Mouse (Mus musculus) limb, embryonic 15.5 days (tissue): ENCODE data around the gene Olfr12. TPM values are rescaled to one million over a fixed set of nuclear protein-coding genes. Genes with fewer than 3 reads are reported as not detected.

Source experiments
- ATAC-seq: fragments of 200-750 bp; cut with Nextera tagmentation; 2 replicates; pipeline ENCODE4 v1.8.0; 2017; ENCODE audit warnings: low read depth, moderate TSS enrichment; ENCODE audit not compliant: insufficient number of reproducible peaks, low FRiP score, low TSS enrichment
- H3K27ac ChIP-seq: fragments of 300-500 bp; sonication (generic); 2 replicates; pipeline ENCODE4 v1.5.1; 2015; ENCODE audit warnings: moderate library complexity, mild to moderate bottlenecking, inconsistent platforms
- H3K27me3 ChIP-seq: fragments of 300-500 bp; sonication (generic); 2 replicates; pipeline ENCODE4 v1.6.1; 2015; ENCODE audit warnings: inconsistent platforms
- H3K36me3 ChIP-seq: fragments of 300-500 bp; sonication (generic); 2 replicates; pipeline ENCODE4 v1.6.1; 2015; ENCODE audit warnings: inconsistent platforms
- H3K4me1 ChIP-seq: fragments of 300-500 bp; sonication (generic); 2 replicates; pipeline ENCODE4 v1.6.1; 2015; ENCODE audit warnings: inconsistent platforms
- H3K4me2 ChIP-seq: fragments of 300-500 bp; sonication (generic); 2 replicates; pipeline ENCODE4 v1.6.1; 2015; ENCODE audit warnings: mild to moderate bottlenecking, inconsistent platforms
- H3K4me3 ChIP-seq: fragments of 300-500 bp; sonication (generic); 2 replicates; pipeline ENCODE4 v1.5.1; 2015; ENCODE audit warnings: mild to moderate bottlenecking, inconsistent platforms
- H3K9ac ChIP-seq: fragments of 300-500 bp; sonication (generic); 2 replicates; pipeline ENCODE4 v1.6.1; 2015; ENCODE audit warnings: inconsistent platforms
- H3K9me3 ChIP-seq: fragments of 300-500 bp; sonication (generic); 2 replicates; pipeline ENCODE4 v1.6.1; 2016; ENCODE audit warnings: inconsistent platforms
- WGBS: fragments of 180-500 bp; shearing (Covaris S2); methylation state at CpG from one replicate; pipeline ENCODE4 v1.1.7; 2015; 5-methylcytosine and 5-hydroxymethylcytosine counted together
- polyA plus RNA-seq: library from polyadenylated mRNA; unstranded; fragments of >200 nt; fragmentation: Nextera tagmentation; extraction: Ambion mirVana; gene quantifications from 2 replicates; pipeline ENCODE4 v1.2.1, GENCODE M21; 2015

The Olfr12 gene
- polyA plus RNA-seq, 1 experiment from 2014 or later: not detected

- Histone ChIP-seq H3K27me3 (no peaks in the 10 kb centered on the region), H3K4me2 (no peak overlapping the region), H3K4me3 (no peak overlapping the region), H3K9ac (no peak overlapping the region), H3K36me3 (peaks cover 17% of the 10 kb centered on the region), H3K4me1 (0 out of 2 replicates have a peak, but pooled peaks cover 6% of the 10 kb centered on the region), H3K27ac (no peak overlapping the region), H3K9me3 (no peaks in the 10 kb centered on the region)
- ATAC-seq: no peak
- 65% methylated on average over 5 of the region's 5 CpGs for WGBS
These were observed 14.6 kb downstream of the Olfr12 start for GRCm38 (mm10) chr1:92632196-92632595.

DNA sequence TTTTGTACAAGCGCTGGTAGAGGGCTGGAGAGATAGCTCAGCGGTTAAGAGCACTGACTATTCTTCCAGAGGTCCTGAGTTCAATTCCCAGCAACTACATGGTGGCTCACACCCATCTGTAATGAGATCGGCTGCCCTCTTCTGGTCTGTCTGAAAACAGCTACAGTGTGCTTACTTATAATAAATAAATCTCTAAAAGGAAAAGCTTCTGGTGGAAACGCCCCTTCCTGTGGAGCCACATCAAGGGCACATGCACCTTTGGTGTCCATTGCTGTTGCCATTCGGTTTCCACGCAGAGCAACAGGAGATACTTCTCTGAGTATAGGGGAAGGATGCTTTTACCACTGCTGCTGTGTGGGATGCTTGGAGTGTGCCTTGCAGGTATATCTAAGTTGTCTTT lies 15.4 kb downstream of the Olfr12 start:
- no peak overlapping the region for H3K4me2 ChIP-seq
- no peaks in the 10 kb centered on the region for H3K9me3 ChIP-seq
- no peak overlapping the region for H3K9ac ChIP-seq
- no peak overlapping the region for H3K27ac ChIP-seq
- no peak overlapping the region for H3K4me3 ChIP-seq
- ATAC-seq: no peak
- no peaks in the 10 kb centered on the region for H3K27me3 ChIP-seq
- H3K36me3 ChIP-seq: peaks cover 25% of the 10 kb centered on the region
- 0 out of 2 replicates have a peak, but pooled peaks cover 6% of the 10 kb centered on the region for H3K4me1 ChIP-seq
- WGBS: 69% methylated on average over 6 of the region's 6 CpGs

- Histone ChIP-seq H3K9me3 (no peaks in the 10 kb centered on the region), H3K36me3 (peaks cover 33% of the 10 kb centered on the region), H3K27me3 (no peaks in the 10 kb centered on the region), H3K9ac (no peak overlapping the region), H3K4me3 (no peak overlapping the region), H3K4me1 (0 out of 2 replicates have a peak, but pooled peaks cover 6% of the 10 kb centered on the region), H3K27ac (no peak overlapping the region), H3K4me2 (no peak overlapping the region)
- ATAC-seq: no peak
- 76% methylated on average over 8 of the region's 8 CpGs for WGBS
These were observed 16.1 kb downstream of the Olfr12 start for GRCm38 (mm10) chr1:92633726-92634125.

DNA sequence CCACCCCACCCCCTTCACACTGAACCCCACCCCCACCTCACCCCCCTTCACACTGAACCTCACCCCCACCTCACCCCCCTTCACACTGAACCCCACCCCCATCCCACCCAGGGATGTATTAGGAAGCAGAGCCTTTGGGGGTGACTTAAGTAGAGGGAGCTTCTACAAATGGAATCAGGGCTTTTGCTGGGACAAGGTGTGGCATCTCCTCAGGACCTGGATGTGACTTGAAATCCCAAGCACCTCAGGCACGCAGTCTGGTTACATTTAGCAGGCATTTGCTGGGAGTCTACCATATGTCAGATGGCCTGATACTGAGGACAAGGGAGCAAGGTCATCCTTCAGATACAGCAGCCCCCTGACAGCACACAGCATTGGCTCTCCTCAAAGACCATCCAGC lies 17.0 kb downstream of the Olfr12 start:
- Histone ChIP-seq H3K4me2 (no peak overlapping the region), H3K27me3 (no peaks in the 10 kb centered on the region), H3K9ac (no peak overlapping the region), H3K4me1 (0 out of 2 replicates have a peak, but pooled peaks cover 6% of the 10 kb centered on the region), H3K9me3 (no peaks in the 10 kb centered on the region), H3K27ac (no peak overlapping the region; the same call in 1 of the 2 replicates), H3K36me3 (peaks cover 41% of the 10 kb centered on the region), H3K4me3 (no peak overlapping the region)
- WGBS: 71% methylated on average over 1 of the region's 1 CpGs
- no peak for ATAC-seq

DNA sequence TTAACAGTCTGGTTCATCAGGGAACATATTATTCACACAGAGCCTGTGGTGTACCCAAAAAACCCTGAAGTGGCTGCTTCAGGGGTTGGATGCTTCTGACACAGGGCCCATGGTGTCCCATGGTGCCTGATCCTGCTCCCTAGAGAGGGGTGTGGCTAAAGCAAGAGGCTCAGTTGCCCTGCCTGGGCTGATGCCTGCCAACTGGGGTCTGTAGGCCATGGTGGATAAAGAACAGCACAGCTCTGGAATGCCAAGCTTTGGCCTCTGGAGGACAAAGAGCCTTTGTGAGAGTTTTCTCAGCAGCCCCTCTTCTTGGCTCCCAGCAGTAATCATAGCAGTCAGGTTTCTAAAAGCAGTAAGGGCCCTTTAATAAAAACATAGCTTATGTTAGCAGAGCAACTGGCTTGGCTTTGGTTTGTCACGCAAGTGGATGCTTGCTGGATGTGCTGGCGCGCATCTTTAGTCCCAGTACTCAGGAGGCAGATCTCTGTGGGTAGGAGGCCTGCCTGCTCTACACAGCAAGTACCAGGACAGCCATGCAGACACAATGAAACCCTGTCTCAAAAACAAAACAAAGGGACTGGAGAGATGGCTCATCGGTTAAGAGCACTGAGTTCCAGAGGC lies 17.5 kb downstream of the Olfr12 start:
- Histone ChIP-seq H3K4me2 (no peak overlapping the region), H3K4me3 (no peak overlapping the region), H3K36me3 (peaks cover 46% of the 10 kb centered on the region), H3K4me1 (peaks cover 11% of the 10 kb centered on the region), H3K9ac (no peak overlapping the region), H3K9me3 (no peaks in the 10 kb centered on the region), H3K27ac (no peak overlapping the region; the same call in 1 of the 2 replicates), H3K27me3 (no peaks in the 10 kb centered on the region)
- ATAC-seq: no peak
- 75% methylated on average over 4 of the region's 4 CpGs for WGBS

- Histone ChIP-seq H3K27me3 (no peaks in the 10 kb centered on the region), H3K9ac (no peak overlapping the region), H3K4me3 (no peak overlapping the region), H3K4me1 (peaks cover 21% of the 10 kb centered on the region), H3K9me3 (no peaks in the 10 kb centered on the region), H3K36me3 (peaks cover 46% of the 10 kb centered on the region), H3K4me2 (no peak overlapping the region), H3K27ac (no peak overlapping the region)
- ATAC-seq: no peak
- WGBS: 92% methylated on average over 8 of the region's 8 CpGs
These were observed 18.4 kb downstream of the Olfr12 start for GRCm38 (mm10) chr1:92636015-92636414.

GRCm38 (mm10) chr1:92636676-92637075 lies 19.1 kb downstream of the Olfr12 start:
- Histone ChIP-seq H3K9me3 (no peaks in the 10 kb centered on the region), H3K27me3 (no peaks in the 10 kb centered on the region), H3K36me3 (peaks cover 46% of the 10 kb centered on the region), H3K4me2 (no peak overlapping the region), H3K4me3 (no peak overlapping the region), H3K9ac (no peak overlapping the region), H3K27ac (no peak overlapping the region), H3K4me1 (peaks cover 23% of the 10 kb centered on the region)
- 94% methylated on average over 11 of the region's 11 CpGs for WGBS
- ATAC-seq: no peak

- H3K9ac ChIP-seq: no peak overlapping the region
- H3K36me3 ChIP-seq: peaks cover 46% of the 10 kb centered on the region
These were observed 20.0 kb downstream of the Olfr12 start for GRCm38 (mm10) chr1:92637501-92638172.

GRCm38 (mm10) chr1:92638181-92638580 lies 20.6 kb downstream of the Olfr12 start:
- peaks cover 28% of the 10 kb centered on the region for H3K4me1 ChIP-seq
- H3K9ac ChIP-seq: no peak overlapping the region
- no peak overlapping the region for H3K4me2 ChIP-seq
- no peaks in the 10 kb centered on the region for H3K27me3 ChIP-seq
- 81% methylated on average over 3 of the region's 3 CpGs for WGBS
- H3K4me3 ChIP-seq: no peak overlapping the region
- H3K36me3 ChIP-seq: peaks cover 46% of the 10 kb centered on the region
- ATAC-seq: no peak
- H3K27ac ChIP-seq: no peak overlapping the region
- no peaks in the 10 kb centered on the region for H3K9me3 ChIP-seq

More at GRCm38 (mm10) chr1:92637501-92638172, 20.0 kb downstream of the Olfr12 start:
- Histone ChIP-seq H3K4me1 (peaks cover 28% of the 10 kb centered on the region), H3K27me3 (no peaks in the 10 kb centered on the region), H3K4me2 (no peak overlapping the region), H3K27ac (no peak overlapping the region), H3K9me3 (no peaks in the 10 kb centered on the region), H3K4me3 (no peak overlapping the region)
- ATAC-seq: no peak
- WGBS: 91% methylated on average over 15 of the region's 15 CpGs

- no peak overlapping the region for H3K9ac ChIP-seq
- 91% methylated on average over 4 of the region's 4 CpGs for WGBS
- H3K36me3 ChIP-seq: peaks cover 46% of the 10 kb centered on the region
These were observed 21.1 kb downstream of the Olfr12 start for GRCm38 (mm10) chr1:92638736-92639135.

GRCm38 (mm10) chr1:92640393-92640792 lies 22.8 kb downstream of the Olfr12 start:
- Histone ChIP-seq H3K4me1 (peaks cover 22% of the 10 kb centered on the region), H3K4me2 (peak overlapping the region; percentile 84; the same call in 1 of the 2 replicates), H3K9me3 (no peaks in the 10 kb centered on the region), H3K27ac (no peak overlapping the region), H3K27me3 (no peaks in the 10 kb centered on the region; the same call in 1 of the 2 replicates), H3K4me3 (peak overlapping the region; percentile 97), H3K36me3 (peaks cover 43% of the 10 kb centered on the region), H3K9ac (peak overlapping the region; percentile 95; the same call in 1 of the 2 replicates)
- no peak for ATAC-seq
- WGBS: 88% methylated on average over 6 of the region's 6 CpGs

More at GRCm38 (mm10) chr1:92638736-92639135, 21.1 kb downstream of the Olfr12 start:
- H3K27me3 ChIP-seq: no peaks in the 10 kb centered on the region
- H3K9me3 ChIP-seq: no peaks in the 10 kb centered on the region
- no peak for ATAC-seq
- H3K4me2 ChIP-seq: no peak overlapping the region
- H3K4me3 ChIP-seq: no peak overlapping the region
- peaks cover 28% of the 10 kb centered on the region for H3K4me1 ChIP-seq
- no peak overlapping the region for H3K27ac ChIP-seq
